Mouse (Mus musculus) neural tube, embryonic 12.5 days (tissue): ENCODE measurements around the gene Prss12. TPM values are rescaled to one million over a fixed set of nuclear protein-coding genes. Genes with fewer than 3 reads are reported as not detected.
A peak's percentile ranks its signal among the peaks of the same experiment; 100 is the strongest.

Experiments used
- ATAC-seq: fragments of 200-750 bp; cut with Nextera tagmentation; 2 replicates; pipeline ENCODE4 v1.8.0; 2017; ENCODE audit warnings: low read depth, mild to moderate bottlenecking, moderate TSS enrichment, moderate library complexity; ENCODE audit not compliant: low FRiP score
- H3K27ac ChIP-seq: fragments of 300-500 bp; sonication (generic); 2 replicates; pipeline ENCODE4 v1.5.1; 2016
- H3K27me3 ChIP-seq: fragments of 300-500 bp; sonication (generic); replicated peaks from 2 replicates; pipeline ENCODE4 v1.6.1; 2016; ENCODE audit warnings: mild to moderate bottlenecking
- H3K36me3 ChIP-seq: fragments of 300-500 bp; sonication (generic); 2 replicates; pipeline ENCODE4 v1.6.1; 2016; ENCODE audit warnings: mild to moderate bottlenecking
- H3K4me1 ChIP-seq: fragments of 300-500 bp; sonication (generic); 2 replicates; pipeline ENCODE4 v1.6.1; 2016
- H3K4me2 ChIP-seq: fragments of 300-500 bp; sonication (generic); replicated peaks from 2 replicates; pipeline ENCODE4 v1.6.1; 2016; ENCODE audit warnings: mild to moderate bottlenecking
- H3K4me3 ChIP-seq: fragments of 300-500 bp; sonication (generic); 2 replicates; pipeline ENCODE4 v1.5.1; 2016
- H3K9ac ChIP-seq: fragments of 300-500 bp; sonication (generic); 2 replicates; pipeline ENCODE4 v1.6.1; 2016; ENCODE audit warnings: mild to moderate bottlenecking
- H3K9me3 ChIP-seq: fragments of 300-500 bp; sonication (generic); 2 replicates; pipeline ENCODE4 v1.6.1; 2016; ENCODE audit warnings: mild to moderate bottlenecking
- WGBS: fragments of 180-500 bp; shearing (Covaris S2); methylation state at CpG from one replicate; pipeline ENCODE4 v1.1.7; 2016; 5-methylcytosine and 5-hydroxymethylcytosine counted together
- polyA plus RNA-seq: library from polyadenylated mRNA; unstranded; fragments of >200 nt; fragmentation: Nextera tagmentation; extraction: Ambion mirVana; gene quantifications from 2 replicates; pipeline ENCODE4 v1.2.1, GENCODE M21; 2016

Gene Prss12
- polyA plus RNA-seq, 1 experiment from 2014 or later = 13.0 TPM

- H3K4me1 ChIP-seq = no peaks in the 10 kb centered on the region
- H3K27me3 ChIP-seq = no peaks in the 10 kb centered on the region
- H3K9ac ChIP-seq = no peak overlapping the region
- no peak overlapping the region for H3K4me3 ChIP-seq
- H3K4me2 ChIP-seq = no peak overlapping the region
- ATAC-seq = no peak
- no peaks in the 10 kb centered on the region for H3K36me3 ChIP-seq
- no peak overlapping the region for H3K27ac ChIP-seq
- 46% methylated on average over 5 of the region's 5 CpGs for WGBS
- no peaks in the 10 kb centered on the region for H3K9me3 ChIP-seq
Measured at GRCm38 (mm10) chr3:123514886-123515285, 68.2 kb downstream of the Prss12 start.

GRCm38 (mm10) chr3:123515600-123516359, 69.1 kb downstream of the Prss12 start:
- H3K4me1 ChIP-seq = no peaks in the 10 kb centered on the region
- 19% methylated on average over 5 of the region's 5 CpGs for WGBS
- no peak overlapping the region for H3K4me2 ChIP-seq
- no peak overlapping the region for H3K27ac ChIP-seq
- H3K9me3 ChIP-seq = no peaks in the 10 kb centered on the region
- H3K27me3 ChIP-seq = no peaks in the 10 kb centered on the region
- no peak overlapping the region for H3K4me3 ChIP-seq
- no peaks in the 10 kb centered on the region for H3K36me3 ChIP-seq
- peak; percentile 26; the same call in 1 of the 2 replicates for ATAC-seq
- H3K9ac ChIP-seq = no peak overlapping the region

GRCm38 (mm10) chr3:123516784-123517183, 70.1 kb downstream of the Prss12 start:
- 37% methylated on average over 4 of the region's 4 CpGs for whole genome bisulfite sequencing
- no peak overlapping the region for H3K4me3 ChIP-seq

GRCm38 (mm10) chr3:123526313-123527067, 79.8 kb downstream of the Prss12 start:
- no peaks in the 10 kb centered on the region for H3K9me3 ChIP-seq
- H3K27me3 ChIP-seq = no peaks in the 10 kb centered on the region
- H3K9ac ChIP-seq = no peak overlapping the region
- no peak overlapping the region for H3K27ac ChIP-seq
- no peak for ATAC-seq
- no peaks in the 10 kb centered on the region for H3K4me1 ChIP-seq
- no peaks in the 10 kb centered on the region for H3K36me3 ChIP-seq
- H3K4me2 ChIP-seq = no peak overlapping the region
- H3K4me3 ChIP-seq = no peak overlapping the region
- WGBS = 59% methylated on average over 11 of the region's 11 CpGs

More at GRCm38 (mm10) chr3:123516784-123517183, 70.1 kb downstream of the Prss12 start:
- Histone ChIP-seq H3K4me1 (no peaks in the 10 kb centered on the region), H3K36me3 (no peaks in the 10 kb centered on the region), H3K27ac (no peak overlapping the region), H3K27me3 (no peaks in the 10 kb centered on the region), H3K9ac (no peak overlapping the region), H3K4me2 (no peak overlapping the region), H3K9me3 (no peaks in the 10 kb centered on the region)
- ATAC-seq = peak; percentile 63

- H3K4me1 ChIP-seq = no peaks in the 10 kb centered on the region
- H3K9me3 ChIP-seq = no peaks in the 10 kb centered on the region
- WGBS = 87% methylated on average over 10 of the region's 10 CpGs
- no peak overlapping the region for H3K27ac ChIP-seq
- no peak overlapping the region for H3K4me3 ChIP-seq
- H3K36me3 ChIP-seq = no peaks in the 10 kb centered on the region
- H3K9ac ChIP-seq = no peak overlapping the region
- no peak overlapping the region for H3K4me2 ChIP-seq
- ATAC-seq = no peak
- H3K27me3 ChIP-seq = no peaks in the 10 kb centered on the region
Measured at GRCm38 (mm10) chr3:123527806-123528507, 81.2 kb downstream of the Prss12 start.

GRCm38 (mm10) chr3:123531124-123531523, 84.4 kb downstream of the Prss12 start:
- Histone ChIP-seq H3K27ac (no peak overlapping the region), H3K9ac (no peak overlapping the region), H3K4me2 (no peak overlapping the region), H3K36me3 (no peaks in the 10 kb centered on the region), H3K27me3 (no peaks in the 10 kb centered on the region), H3K9me3 (no peaks in the 10 kb centered on the region), H3K4me1 (no peaks in the 10 kb centered on the region), H3K4me3 (no peak overlapping the region)
- 88% methylated on average over 2 of the region's 2 CpGs for WGBS
- no peak for ATAC-seq

GRCm38 (mm10) chr3:123537279-123537678, 90.6 kb downstream of the Prss12 start:
- Histone ChIP-seq H3K27ac (no peak overlapping the region), H3K9ac (no peak overlapping the region), H3K27me3 (no peaks in the 10 kb centered on the region), H3K9me3 (no peaks in the 10 kb centered on the region), H3K4me1 (no peaks in the 10 kb centered on the region), H3K4me3 (no peak overlapping the region), H3K36me3 (no peaks in the 10 kb centered on the region), H3K4me2 (no peak overlapping the region)
- no peak for ATAC-seq
- 74% methylated on average over 1 of the region's 1 CpGs for WGBS

GRCm38 (mm10) chr3:123543585-123544304, 97.0 kb downstream of the Prss12 start:
- Histone ChIP-seq H3K36me3 (peaks cover 7% of the 10 kb centered on the region; the same call in 1 of the 2 replicates), H3K4me3 (no peak overlapping the region), H3K4me2 (no peak overlapping the region), H3K9ac (no peak overlapping the region), H3K27me3 (no peaks in the 10 kb centered on the region), H3K4me1 (no peaks in the 10 kb centered on the region), H3K27ac (no peak overlapping the region), H3K9me3 (no peaks in the 10 kb centered on the region)
- no peak for ATAC-seq
- 87% methylated on average over 6 of the region's 6 CpGs for WGBS

GRCm38 (mm10) chr3:123550487-123550886, 103.8 kb downstream of the Prss12 start:
- Histone ChIP-seq H3K27ac (no peak overlapping the region), H3K9ac (no peak overlapping the region), H3K4me1 (no peaks in the 10 kb centered on the region), H3K4me3 (no peak overlapping the region), H3K9me3 (no peaks in the 10 kb centered on the region), H3K4me2 (no peak overlapping the region), H3K36me3 (peaks cover 7% of the 10 kb centered on the region; the same call in 1 of the 2 replicates), H3K27me3 (no peaks in the 10 kb centered on the region)
- WGBS = 93% methylated on average over 3 of the region's 3 CpGs
- no peak for ATAC-seq

GRCm38 (mm10) chr3:123553872-123554271, 107.2 kb downstream of the Prss12 start:
- WGBS = 89% methylated on average over 6 of the region's 6 CpGs
- no peaks in the 10 kb centered on the region for H3K9me3 ChIP-seq

GRCm38 (mm10) chr3:123555254-123555865, 108.6 kb downstream of the Prss12 start:
- 94% methylated on average over 7 of the region's 7 CpGs for WGBS
- no peaks in the 10 kb centered on the region for H3K27me3 ChIP-seq
- no peak overlapping the region for H3K9ac ChIP-seq
- no peaks in the 10 kb centered on the region for H3K4me1 ChIP-seq
- H3K36me3 ChIP-seq = no peaks in the 10 kb centered on the region
- no peaks in the 10 kb centered on the region for H3K9me3 ChIP-seq
- no peak overlapping the region for H3K27ac ChIP-seq
- no peak for ATAC-seq
- H3K4me2 ChIP-seq = no peak overlapping the region
- no peak overlapping the region for H3K4me3 ChIP-seq

More at GRCm38 (mm10) chr3:123553872-123554271, 107.2 kb downstream of the Prss12 start:
- Histone ChIP-seq H3K4me1 (no peaks in the 10 kb centered on the region), H3K27me3 (no peaks in the 10 kb centered on the region), H3K4me3 (no peak overlapping the region), H3K9ac (no peak overlapping the region), H3K4me2 (no peak overlapping the region), H3K27ac (no peak overlapping the region), H3K36me3 (no peaks in the 10 kb centered on the region)
- no peak for ATAC-seq
